Mouse (Mus musculus): ENCODE measurements around the gene Arl8b. TPM values are rescaled to one million over a fixed set of nuclear protein-coding genes. Genes with fewer than 3 reads are reported as not detected.
A peak's percentile ranks its signal among the peaks of the same experiment; 100 is the strongest.

Gene Arl8b
- polyA plus RNA-seq, 1 experiment from 2014 or later = 105 TPM

DNA sequence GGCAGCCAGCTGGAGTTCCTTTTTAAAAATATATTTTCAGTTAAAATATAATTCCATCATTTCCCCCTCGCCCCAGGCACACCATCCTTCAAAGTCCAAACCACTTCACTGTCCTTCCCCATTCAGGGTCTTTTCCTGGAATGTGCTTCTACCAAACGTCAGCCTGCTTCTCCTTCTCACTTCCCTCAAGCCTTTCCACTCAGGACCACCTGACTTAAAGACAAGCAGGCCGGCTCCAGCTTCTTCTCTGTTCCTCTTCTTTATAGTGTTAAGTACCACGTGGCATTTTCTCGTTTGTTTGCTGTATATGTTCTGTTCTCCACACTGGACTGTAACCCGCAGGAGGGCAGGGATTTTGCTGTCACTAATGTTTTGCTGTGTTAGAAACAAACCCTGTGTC is 1.0 kb upstream of the Arl8b start:
- H3K9me3 ChIP-seq (ENCODE audit: control insufficient read depth, low read length) = no peaks in the 10 kb centered on the region
- 63% methylated on average over 6 of the region's 6 CpGs for WGBS
- H3K27ac ChIP-seq (ENCODE audit: low read length) = no peak overlapping the region
- H3K4me1 ChIP-seq (ENCODE audit: control insufficient read depth, insufficient read depth, low read length) = peaks cover 19% of the 10 kb centered on the region
- H3K4me2 ChIP-seq (ENCODE audit: low read depth, low read length) = no peak overlapping the region
- no peak overlapping the region for H3K9ac ChIP-seq (ENCODE audit: low read depth, low read length)
- no peaks in the 10 kb centered on the region for H3K27me3 ChIP-seq (replicated peaks; ENCODE audit: control insufficient read depth, insufficient read depth, low read length)
- no peaks in the 10 kb centered on the region for H3K36me3 ChIP-seq (ENCODE audit: control insufficient read depth, insufficient read depth, low read length)
- no peak for ATAC-seq
- H3K4me3 ChIP-seq (ENCODE audit: low read length) = no peak overlapping the region

DNA sequence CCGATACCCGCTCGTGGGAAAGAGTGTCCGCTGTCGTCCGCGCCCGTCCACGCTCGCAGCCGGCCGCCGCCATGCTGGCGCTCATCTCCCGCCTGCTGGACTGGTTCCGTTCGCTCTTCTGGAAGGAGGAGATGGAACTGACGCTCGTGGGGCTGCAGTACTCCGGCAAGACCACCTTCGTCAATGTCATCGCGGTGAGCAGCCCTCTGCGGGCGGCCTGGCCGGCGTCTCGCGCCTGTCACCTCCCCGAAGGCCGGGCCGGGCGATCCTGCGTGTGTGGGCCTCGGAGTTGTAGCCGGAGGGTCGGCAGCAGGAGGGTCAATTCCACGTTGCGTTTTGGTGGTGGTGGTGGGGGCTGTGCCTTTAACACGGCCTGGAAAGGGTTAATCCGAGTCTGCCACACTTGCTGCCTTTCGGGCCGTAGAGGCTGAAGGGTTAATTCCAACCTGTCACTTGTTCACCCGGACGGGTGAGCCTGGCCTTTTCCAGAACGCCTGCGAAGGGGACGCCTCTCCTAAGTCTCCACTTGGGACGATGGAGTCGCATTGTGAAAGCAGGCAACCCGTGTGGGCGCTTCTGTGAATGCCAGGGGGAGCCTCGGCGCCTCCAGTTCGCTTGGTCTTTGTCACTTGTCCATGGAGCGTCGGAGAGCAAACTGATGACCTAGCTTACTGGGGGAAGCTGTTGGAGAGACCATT is 434 bp downstream of the Arl8b start:
- H3K9me3 ChIP-seq (ENCODE audit: control insufficient read depth, low read length) = no peaks in the 10 kb centered on the region
- peak overlapping the region; percentile 90 for H3K4me3 ChIP-seq (ENCODE audit: low read length)
- H3K9ac ChIP-seq (ENCODE audit: low read depth, low read length) = peak overlapping the region; percentile 97
- peaks cover 19% of the 10 kb centered on the region for H3K4me1 ChIP-seq (ENCODE audit: control insufficient read depth, insufficient read depth, low read length)
- peak; percentile 51 for ATAC-seq
- no peaks in the 10 kb centered on the region for H3K27me3 ChIP-seq (replicated peaks; ENCODE audit: control insufficient read depth, insufficient read depth, low read length)
- H3K4me2 ChIP-seq (ENCODE audit: low read depth, low read length) = peak overlapping the region; percentile 73
- H3K27ac ChIP-seq (ENCODE audit: low read length) = peak overlapping the region; percentile 83
- under 1% methylated on average over 57 of the region's 57 CpGs for WGBS
- no peaks in the 10 kb centered on the region for H3K36me3 ChIP-seq (ENCODE audit: control insufficient read depth, insufficient read depth, low read length)

DNA sequence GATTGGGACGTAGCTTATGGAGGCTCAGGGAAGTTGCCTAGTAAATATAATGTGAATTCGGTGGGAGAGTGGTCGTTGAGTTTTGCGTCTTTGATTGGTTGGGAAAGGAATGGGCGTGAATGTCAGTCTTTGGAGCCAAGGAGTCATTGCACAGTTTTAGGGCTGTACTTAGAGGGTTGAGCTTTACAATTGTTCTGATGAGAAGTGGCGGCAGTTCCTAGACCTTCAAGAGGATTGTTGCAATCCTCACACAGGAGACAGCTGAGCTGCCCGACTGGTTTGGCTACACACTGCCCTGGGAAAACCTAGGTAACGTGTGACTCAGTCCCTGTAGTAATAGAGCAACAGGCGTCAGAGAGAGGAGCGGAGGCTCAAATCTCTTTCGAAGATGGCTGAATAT is 1.2 kb downstream of the Arl8b start:
- no peaks in the 10 kb centered on the region for H3K9me3 ChIP-seq (ENCODE audit: control insufficient read depth, low read length)
- H3K27ac ChIP-seq (ENCODE audit: low read length) = peak overlapping the region; percentile 83
- WGBS = 18% methylated on average over 11 of the region's 11 CpGs
- peak overlapping the region; percentile 97 for H3K9ac ChIP-seq (ENCODE audit: low read depth, low read length)
- H3K4me2 ChIP-seq (ENCODE audit: low read depth, low read length) = peak overlapping the region; percentile 73
- H3K4me1 ChIP-seq (ENCODE audit: control insufficient read depth, insufficient read depth, low read length) = peaks cover 19% of the 10 kb centered on the region
- peak overlapping the region; percentile 90 for H3K4me3 ChIP-seq (ENCODE audit: low read length)
- H3K36me3 ChIP-seq (ENCODE audit: control insufficient read depth, insufficient read depth, low read length) = no peaks in the 10 kb centered on the region
- ATAC-seq = peak; percentile 69
- no peaks in the 10 kb centered on the region for H3K27me3 ChIP-seq (replicated peaks; ENCODE audit: control insufficient read depth, insufficient read depth, low read length)

DNA sequence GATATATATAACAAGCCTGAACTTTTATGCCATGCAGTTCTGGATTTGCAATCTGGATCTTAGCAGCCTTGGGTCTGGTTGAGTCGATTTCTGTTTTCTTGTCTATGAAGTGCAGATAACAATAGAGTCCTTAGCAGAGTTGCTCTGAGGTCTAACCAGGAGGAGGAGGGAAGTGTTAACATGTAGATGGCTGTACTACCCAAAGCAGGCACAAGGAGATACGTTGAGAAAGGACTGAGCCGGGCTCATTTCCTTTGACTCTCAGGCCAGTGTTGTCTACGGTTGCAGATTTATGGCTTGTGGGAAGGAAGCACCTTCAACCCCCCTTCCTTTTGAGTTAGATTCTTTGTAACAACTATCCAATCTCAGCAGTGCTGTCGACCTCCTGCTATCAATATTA is 1.9 kb downstream of the Arl8b start:
- Histone ChIP-seq H3K36me3 (ENCODE audit: control insufficient read depth, insufficient read depth, low read length) (no peaks in the 10 kb centered on the region), H3K4me3 (ENCODE audit: low read length) (peak overlapping the region; percentile 90), H3K9ac (ENCODE audit: low read depth, low read length) (no peak overlapping the region; the same call in 1 of the 2 replicates), H3K9me3 (ENCODE audit: control insufficient read depth, low read length) (no peaks in the 10 kb centered on the region), H3K4me2 (ENCODE audit: low read depth, low read length) (peak overlapping the region; percentile 73), H3K27ac (ENCODE audit: low read length) (no peak overlapping the region), H3K4me1 (ENCODE audit: control insufficient read depth, insufficient read depth, low read length) (peaks cover 19% of the 10 kb centered on the region), H3K27me3 (replicated peaks; ENCODE audit: control insufficient read depth, insufficient read depth, low read length) (no peaks in the 10 kb centered on the region)
- 35% methylated on average over 5 of the region's 5 CpGs for WGBS
- ATAC-seq = no peak

DNA sequence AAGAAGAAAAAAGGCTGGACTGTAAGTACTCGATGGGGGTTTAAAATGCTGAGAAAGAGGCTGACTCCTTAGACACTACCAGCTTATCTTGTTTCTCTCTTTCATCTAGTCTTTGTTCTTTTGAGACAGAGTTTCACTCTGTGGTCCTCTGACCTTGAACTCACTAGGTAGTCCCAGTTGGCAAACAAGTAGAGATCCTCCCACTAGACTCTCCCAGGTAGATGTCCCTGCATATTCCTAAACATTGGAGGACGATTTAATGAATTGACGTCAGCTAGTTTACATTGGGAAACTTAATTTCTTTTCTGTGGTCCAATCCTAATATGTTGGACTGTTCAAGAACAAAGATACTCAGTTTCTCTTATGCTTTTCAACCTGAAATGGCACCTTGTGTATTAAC is 2.7 kb downstream of the Arl8b start:
- Histone ChIP-seq H3K4me3 (ENCODE audit: low read length) (no peak overlapping the region), H3K36me3 (ENCODE audit: control insufficient read depth, insufficient read depth, low read length) (no peaks in the 10 kb centered on the region), H3K4me1 (ENCODE audit: control insufficient read depth, insufficient read depth, low read length) (peaks cover 19% of the 10 kb centered on the region), H3K27me3 (replicated peaks; ENCODE audit: control insufficient read depth, insufficient read depth, low read length) (no peaks in the 10 kb centered on the region), H3K9me3 (ENCODE audit: control insufficient read depth, low read length) (no peaks in the 10 kb centered on the region), H3K9ac (ENCODE audit: low read depth, low read length) (no peak overlapping the region), H3K4me2 (ENCODE audit: low read depth, low read length) (no peak overlapping the region; the same call in 1 of the 2 replicates), H3K27ac (ENCODE audit: low read length) (no peak overlapping the region)
- ATAC-seq = no peak
- 62% methylated on average over 3 of the region's 3 CpGs for WGBS

DNA sequence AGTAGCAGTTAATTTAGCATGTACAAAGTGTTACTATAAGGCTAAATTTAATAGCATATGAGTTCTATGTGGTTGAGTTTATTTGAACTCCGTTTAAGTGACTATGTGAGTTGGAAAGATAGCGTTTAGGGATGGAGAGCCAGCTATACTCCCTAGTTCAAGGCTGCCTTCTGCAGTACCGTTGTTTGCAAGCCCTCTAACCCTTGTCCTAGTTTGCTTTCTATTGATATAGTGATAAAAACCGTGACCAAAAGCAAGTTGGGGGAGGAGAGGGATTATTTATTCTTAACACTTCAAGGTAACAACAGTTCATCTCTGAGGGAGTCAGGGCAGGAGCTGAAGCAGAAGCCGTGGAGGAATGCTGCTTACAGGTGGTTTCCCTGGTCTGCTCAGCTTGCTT is 8.6 kb downstream of the Arl8b start:
- Histone ChIP-seq H3K27me3 (replicated peaks; ENCODE audit: control insufficient read depth, insufficient read depth, low read length) (no peaks in the 10 kb centered on the region), H3K27ac (ENCODE audit: low read length) (no peak overlapping the region), H3K4me2 (ENCODE audit: low read depth, low read length) (no peak overlapping the region), H3K36me3 (ENCODE audit: control insufficient read depth, insufficient read depth, low read length) (no peaks in the 10 kb centered on the region), H3K9ac (ENCODE audit: low read depth, low read length) (no peak overlapping the region), H3K4me1 (ENCODE audit: control insufficient read depth, insufficient read depth, low read length) (peaks cover 7% of the 10 kb centered on the region; the same call in 1 of the 2 replicates), H3K4me3 (ENCODE audit: low read length) (no peak overlapping the region), H3K9me3 (ENCODE audit: control insufficient read depth, low read length) (no peaks in the 10 kb centered on the region)
- ATAC-seq = no peak
- WGBS = 64% methylated on average over 5 of the region's 5 CpGs

DNA sequence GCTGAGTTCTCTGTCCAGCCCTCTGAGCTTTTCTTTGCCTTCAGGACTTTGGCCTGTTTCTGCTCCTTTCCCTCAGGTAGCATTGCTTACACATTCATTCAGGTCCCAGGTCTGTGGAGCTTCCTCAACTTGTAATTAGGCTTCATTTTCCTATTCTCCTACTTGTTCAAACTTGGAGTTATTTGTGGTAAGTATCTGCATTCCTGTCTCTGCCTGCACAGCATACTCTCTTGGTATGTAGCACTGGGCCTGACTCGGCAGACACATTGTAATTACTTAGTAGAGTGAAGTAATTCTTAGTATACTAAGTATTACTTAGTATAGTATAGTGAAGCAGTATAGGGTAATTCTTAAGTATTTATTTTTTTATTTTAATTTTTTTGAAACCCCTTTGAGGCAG is 13.0 kb downstream of the Arl8b start:
- H3K4me1 ChIP-seq (ENCODE audit: control insufficient read depth, insufficient read depth, low read length) = peaks cover 10% of the 10 kb centered on the region; the same call in 1 of the 2 replicates
- H3K27me3 ChIP-seq (replicated peaks; ENCODE audit: control insufficient read depth, insufficient read depth, low read length) = no peaks in the 10 kb centered on the region
- H3K4me2 ChIP-seq (ENCODE audit: low read depth, low read length) = no peak overlapping the region
- H3K4me3 ChIP-seq (ENCODE audit: low read length) = no peak overlapping the region
- H3K36me3 ChIP-seq (ENCODE audit: control insufficient read depth, insufficient read depth, low read length) = no peaks in the 10 kb centered on the region
- H3K9me3 ChIP-seq (ENCODE audit: control insufficient read depth, low read length) = no peaks in the 10 kb centered on the region
- H3K9ac ChIP-seq (ENCODE audit: low read depth, low read length) = no peak overlapping the region
- WGBS = 66% methylated on average over 1 of the region's 1 CpGs
- no peak for ATAC-seq
- H3K27ac ChIP-seq (ENCODE audit: low read length) = no peak overlapping the region

DNA sequence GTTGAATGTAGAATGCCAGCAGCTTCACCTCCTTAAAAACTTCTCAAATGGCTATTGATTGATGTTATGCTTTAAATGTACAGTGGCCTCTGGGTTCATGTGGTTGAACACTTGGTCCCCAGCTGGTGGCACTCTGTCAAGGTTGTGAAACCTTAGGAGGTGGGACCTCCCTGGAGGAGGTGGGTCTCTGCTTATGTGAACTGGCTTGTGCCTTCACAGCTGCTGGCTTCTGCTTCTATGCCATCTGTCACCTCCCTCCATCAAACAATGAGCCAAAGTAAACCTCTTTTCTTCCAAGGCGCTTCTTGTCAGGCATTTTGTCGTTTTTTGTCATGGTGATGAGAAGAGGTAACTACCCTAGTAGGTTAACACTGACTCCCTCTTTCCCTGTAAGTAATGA is 13.8 kb downstream of the Arl8b start:
- WGBS = 43% methylated on average over 2 of the region's 2 CpGs
- no peak overlapping the region for H3K27ac ChIP-seq (ENCODE audit: low read length)
- peak; percentile 55; the same call in 1 of the 2 replicates for ATAC-seq

DNA sequence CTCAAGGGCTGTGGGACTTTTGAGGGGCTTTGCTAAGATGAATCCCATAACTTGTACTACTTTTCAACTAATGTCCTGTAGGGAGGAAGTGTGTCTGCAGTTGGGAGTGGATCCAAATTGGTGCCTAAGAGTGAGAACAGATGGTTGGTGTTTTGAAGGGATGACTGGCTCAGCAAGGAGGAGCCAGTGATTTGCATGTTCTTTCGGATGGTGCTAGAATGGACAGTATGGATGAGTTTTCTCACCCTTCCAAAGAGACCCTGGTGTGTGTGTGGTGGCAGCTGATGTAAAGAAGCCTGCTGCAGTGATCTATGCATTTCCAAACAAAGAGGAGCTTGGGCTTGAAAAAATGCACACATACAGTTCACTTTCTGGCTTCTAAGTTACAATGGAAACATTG is 22.3 kb downstream of the Arl8b start:
- Histone ChIP-seq H3K27me3 (replicated peaks; ENCODE audit: control insufficient read depth, insufficient read depth, low read length) (no peaks in the 10 kb centered on the region), H3K27ac (ENCODE audit: low read length) (no peak overlapping the region), H3K9me3 (ENCODE audit: control insufficient read depth, low read length) (no peaks in the 10 kb centered on the region), H3K4me3 (ENCODE audit: low read length) (no peak overlapping the region), H3K9ac (ENCODE audit: low read depth, low read length) (no peak overlapping the region), H3K36me3 (ENCODE audit: control insufficient read depth, insufficient read depth, low read length) (no peaks in the 10 kb centered on the region), H3K4me1 (ENCODE audit: control insufficient read depth, insufficient read depth, low read length) (peaks cover 15% of the 10 kb centered on the region), H3K4me2 (ENCODE audit: low read depth, low read length) (no peak overlapping the region)
- no peak for ATAC-seq
- 38% methylated on average over 1 of the region's 1 CpGs for WGBS

More for the DNA sequence above, 13.8 kb downstream of the Arl8b start:
- H3K4me2 ChIP-seq (ENCODE audit: low read depth, low read length) = no peak overlapping the region
- H3K9me3 ChIP-seq (ENCODE audit: control insufficient read depth, low read length) = no peaks in the 10 kb centered on the region
- H3K9ac ChIP-seq (ENCODE audit: low read depth, low read length) = no peak overlapping the region
- peaks cover 10% of the 10 kb centered on the region; the same call in 1 of the 2 replicates for H3K4me1 ChIP-seq (ENCODE audit: control insufficient read depth, insufficient read depth, low read length)
- no peaks in the 10 kb centered on the region for H3K36me3 ChIP-seq (ENCODE audit: control insufficient read depth, insufficient read depth, low read length)
- H3K4me3 ChIP-seq (ENCODE audit: low read length) = no peak overlapping the region
- no peaks in the 10 kb centered on the region for H3K27me3 ChIP-seq (replicated peaks; ENCODE audit: control insufficient read depth, insufficient read depth, low read length)

DNA sequence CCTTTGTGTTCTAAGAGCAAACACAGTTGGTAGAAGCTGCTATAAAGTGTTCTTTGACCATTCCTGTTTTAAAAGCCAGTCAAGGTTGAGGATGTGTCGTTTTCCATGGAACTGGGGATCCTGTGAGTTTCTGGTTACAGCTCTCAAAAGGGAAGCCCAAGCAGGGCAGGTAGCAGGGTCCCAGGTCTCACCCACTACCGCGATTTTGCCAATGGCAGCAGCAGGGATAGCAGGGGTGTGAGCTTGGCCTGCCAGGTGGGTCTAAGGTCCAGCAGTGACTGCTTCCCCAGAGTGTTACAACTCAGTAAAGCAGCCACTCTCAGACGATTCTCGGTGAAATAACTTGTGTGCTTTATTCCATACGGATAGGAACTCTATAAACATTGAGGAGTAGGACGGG is 23.0 kb downstream of the Arl8b start:
- H3K36me3 ChIP-seq (ENCODE audit: control insufficient read depth, insufficient read depth, low read length) = no peaks in the 10 kb centered on the region
- H3K9me3 ChIP-seq (ENCODE audit: control insufficient read depth, low read length) = no peaks in the 10 kb centered on the region
- peaks cover 15% of the 10 kb centered on the region for H3K4me1 ChIP-seq (ENCODE audit: control insufficient read depth, insufficient read depth, low read length)
- ATAC-seq = no peak
- no peak overlapping the region for H3K9ac ChIP-seq (ENCODE audit: low read depth, low read length)
- 70% methylated on average over 7 of the region's 7 CpGs for WGBS
- H3K27me3 ChIP-seq (replicated peaks; ENCODE audit: control insufficient read depth, insufficient read depth, low read length) = no peaks in the 10 kb centered on the region
- H3K27ac ChIP-seq (ENCODE audit: low read length) = no peak overlapping the region
- H3K4me3 ChIP-seq (ENCODE audit: low read length) = no peak overlapping the region
- H3K4me2 ChIP-seq (ENCODE audit: low read depth, low read length) = no peak overlapping the region

Data from intestine, embryonic 16.5 days (tissue).